Mouse (Mus musculus) E14TG2a.4 (cell line): Measurements from ENCODE around the gene Tmem88.

Experiments
- H3K27me3 ChIP-seq: 2 replicates; pipeline ENCODE4 v1.6.1; 2014; ENCODE audit warnings: low read length, control low read depth; ENCODE audit not compliant: insufficient read depth
- H3K36me3 ChIP-seq: 2 replicates; pipeline ENCODE4 v1.6.1; 2014; ENCODE audit warnings: low read length, control low read depth; ENCODE audit not compliant: insufficient read depth
- H3K4me1 ChIP-seq: replicated peaks from 2 replicates; pipeline ENCODE4 v1.6.1; 2014; ENCODE audit warnings: low read depth, low read length, control low read depth
- H3K4me3 ChIP-seq: replicated peaks from 2 replicates; pipeline ENCODE4 v1.5.1; 2014; ENCODE audit warnings: mild to moderate bottlenecking, low read length
- H3K9me3 ChIP-seq: 2 replicates; pipeline ENCODE4 v1.6.1; 2014; ENCODE audit warnings: low read length, control low read depth
- CTCF ChIP-seq: conservative IDR thresholded peaks from 2 replicates; pipeline ENCODE4 v1.5.1; 2014; ENCODE audit warnings: low read length
- NANOG ChIP-seq: IDR thresholded peaks from 2 replicates; pipeline ENCODE4 v1.6.1; 2014; ENCODE audit warnings: borderline replicate concordance, low read length, mixed read lengths
- POU5F1 ChIP-seq: IDR thresholded peaks from 2 replicates; pipeline ENCODE4 v1.6.1; 2014; ENCODE audit warnings: low read length, borderline replicate concordance

Tmem88 gene

GRCm38 (mm10) chr11:69429313-69429712 is 31.3 kb upstream of the Tmem88 start:
- TF ChIP-seq NANOG (no peak), CTCF (no peak), POU5F1 (no peak)
- no peaks in the 10 kb centered on the region for H3K9me3 ChIP-seq

GRCm38 (mm10) chr11:69428751-69429150 is 30.7 kb upstream of the Tmem88 start:
- TF ChIP-seq CTCF (no peak), NANOG (no peak), POU5F1 (no peak)
- Histone ChIP-seq H3K36me3 (no peaks in the 10 kb centered on the region), H3K9me3 (no peaks in the 10 kb centered on the region), H3K4me1 (peaks cover 64% of the 10 kb centered on the region), H3K27me3 (peaks cover 25% of the 10 kb centered on the region), H3K4me3 (no peak overlapping the region)

More at GRCm38 (mm10) chr11:69429313-69429712, 31.3 kb upstream of the Tmem88 start:
- peaks cover 23% of the 10 kb centered on the region for H3K27me3 ChIP-seq
- H3K36me3 ChIP-seq, result no peaks in the 10 kb centered on the region
- peaks cover 64% of the 10 kb centered on the region for H3K4me1 ChIP-seq
- no peak overlapping the region for H3K4me3 ChIP-seq

GRCm38 (mm10) chr11:69426246-69426645 is 28.2 kb upstream of the Tmem88 start:
- Histone ChIP-seq H3K4me1 (peaks cover 57% of the 10 kb centered on the region), H3K36me3 (no peaks in the 10 kb centered on the region), H3K4me3 (no peak overlapping the region), H3K27me3 (peaks cover 34% of the 10 kb centered on the region), H3K9me3 (no peaks in the 10 kb centered on the region)
- no peak for TF ChIP-seq NANOG
- no peak for TF ChIP-seq POU5F1
- no peak for TF ChIP-seq CTCF

- Histone ChIP-seq H3K27me3 (peaks cover 36% of the 10 kb centered on the region), H3K4me3 (no peak overlapping the region), H3K36me3 (no peaks in the 10 kb centered on the region), H3K4me1 (peaks cover 61% of the 10 kb centered on the region), H3K9me3 (no peaks in the 10 kb centered on the region)
- TF ChIP-seq NANOG (no peak), CTCF (no peak), POU5F1 (no peak)
Observed at GRCm38 (mm10) chr11:69423885-69424284, 25.9 kb upstream of the Tmem88 start.

DNA sequence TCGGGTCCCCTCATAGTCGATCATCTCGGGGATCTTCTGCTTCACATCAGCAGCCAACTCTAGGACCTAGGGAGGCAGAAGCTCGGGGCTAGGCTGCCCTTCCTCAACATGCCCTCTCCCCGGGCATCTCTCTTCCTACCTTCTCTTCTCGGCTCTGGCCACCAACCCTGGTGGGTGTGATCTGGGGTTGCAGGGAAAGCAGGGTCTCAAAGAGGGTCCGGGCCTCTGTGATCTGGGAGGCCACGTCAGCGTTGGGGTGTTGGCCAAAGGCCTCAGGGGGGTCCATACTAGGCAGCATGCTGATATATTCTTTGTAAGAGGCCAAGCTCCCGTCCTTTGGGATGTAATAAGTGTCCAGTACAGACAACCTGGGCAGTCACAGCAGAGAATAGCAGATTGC is 24.8 kb upstream of the Tmem88 start:
- Histone ChIP-seq H3K36me3 (no peaks in the 10 kb centered on the region), H3K27me3 (peaks cover 36% of the 10 kb centered on the region), H3K4me3 (no peak overlapping the region), H3K4me1 (peaks cover 57% of the 10 kb centered on the region), H3K9me3 (no peaks in the 10 kb centered on the region)
- TF ChIP-seq POU5F1 (no peak), CTCF (no peak), NANOG (no peak)

- H3K4me3 ChIP-seq, result peak overlapping the region; percentile 83
- TF ChIP-seq CTCF (no peak), NANOG (no peak), POU5F1 (no peak)
Observed at GRCm38 (mm10) chr11:69421131-69421977, 23.3 kb upstream of the Tmem88 start.

GRCm38 (mm10) chr11:69420554-69421000 is 22.5 kb upstream of the Tmem88 start:
- Histone ChIP-seq H3K36me3 (no peaks in the 10 kb centered on the region), H3K9me3 (no peaks in the 10 kb centered on the region), H3K27me3 (peaks cover 36% of the 10 kb centered on the region), H3K4me3 (peak overlapping the region; percentile 83), H3K4me1 (peaks cover 50% of the 10 kb centered on the region)
- TF ChIP-seq CTCF (no peak), POU5F1 (no peak), NANOG (no peak)

More at GRCm38 (mm10) chr11:69421131-69421977, 23.3 kb upstream of the Tmem88 start:
- Histone ChIP-seq H3K4me1 (peaks cover 54% of the 10 kb centered on the region), H3K9me3 (no peaks in the 10 kb centered on the region), H3K27me3 (peaks cover 36% of the 10 kb centered on the region), H3K36me3 (no peaks in the 10 kb centered on the region)

- H3K4me1 ChIP-seq, result peaks cover 53% of the 10 kb centered on the region
- H3K36me3 ChIP-seq, result no peaks in the 10 kb centered on the region
- H3K9me3 ChIP-seq, result no peaks in the 10 kb centered on the region
- peaks cover 36% of the 10 kb centered on the region for H3K27me3 ChIP-seq
- TF ChIP-seq CTCF (no peak), POU5F1 (no peak), NANOG (no peak)
- H3K4me3 ChIP-seq, result peak overlapping the region; percentile 83
Observed at GRCm38 (mm10) chr11:69419813-69420553, 21.9 kb upstream of the Tmem88 start.
